29 mouse cellular contexts compared by ENCODE assay signal in the genomic region with DNA sequence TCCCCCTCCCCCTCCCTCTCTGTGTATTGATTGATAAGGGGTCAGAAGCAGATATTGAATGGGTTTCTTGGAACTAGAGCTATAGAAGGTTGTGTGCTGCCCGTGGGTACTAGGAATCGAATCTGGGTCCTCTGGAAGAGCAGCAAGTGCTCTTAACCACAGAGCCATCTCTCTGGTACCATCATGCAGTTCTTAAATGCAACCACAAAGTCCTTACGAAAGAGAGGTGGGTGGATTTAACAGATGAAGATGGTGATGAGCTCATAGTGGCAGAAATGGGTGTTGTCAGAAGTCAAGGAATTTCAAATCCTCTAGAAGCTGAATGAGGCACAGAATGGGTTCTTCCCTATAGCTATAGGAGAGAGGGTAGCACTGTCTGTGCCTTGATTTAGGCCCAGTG. TPM values are rescaled to one million over a fixed set of nuclear protein-coding genes. Genes with fewer than 3 reads are reported as not detected.
DNase-seq lines count a peak whose midpoint lies in the region; ATAC-seq and TF ChIP-seq lines count a peak whose summit lies in the region.
"Had no signal": no experiment of that assay in that cellular context is flagged by ENCODE, and none has a peak within 500 bp of the region (broad histone marks: within the 10 kb centered on the region; RNA-seq: fewer than 3 reads in every experiment).

No protein-coding gene starts in this region.

- intact Hi-C loops in left cerebral cortex, postnatal 4 days (cut with DNase I) = no loop called here
- intact Hi-C loops in heart, adult 2 months (cut with DNase I) = loop anchor here (5.0 kb wide), 1 partner anchor 41 kb away; the partner anchor contains the start of gene Arl4c

- no peaks in the 10 kb centered on the region for H3K79me2 ChIP-seq in heart, adult 2 months (replicated peaks; ENCODE audit: control insufficient read depth, insufficient read depth, low read length)

- peaks cover 19% of the 10 kb centered on the region for H3K4me1 ChIP-seq in heart, adult 2 months (ENCODE audit: control insufficient read depth, insufficient read depth, low read length)
- H3K4me1 ChIP-seq: intestine, embryonic 15.5 days; neural tube, embryonic 15.5 days had no signal

- H3K4me3 ChIP-seq in heart, adult 2 months = no peak overlapping the region
- H3K4me3 ChIP-seq: heart, embryonic 12.5 days; hindbrain, embryonic 15.5 days; intestine, embryonic 15.5 days; megakaryocyte, embryonic 14.5 days; midbrain, embryonic 13.5 days; neural tube, embryonic 15.5 days had no signal

- no peak for TF ChIP-seq CTCF in heart, adult 2 months (IDR thresholded peaks at IDR 0.05)

- TF ChIP-seq POLR2A in heart, adult 2 months (IDR thresholded peaks at IDR 0.05; ENCODE audit: insufficient read depth, low read depth, low read length) = no peak

- ATAC-seq in megakaryocyte, adult 5-6 weeks (ENCODE audit: poor library complexity, severe bottlenecking) = peak; percentile 67
- ATAC-seq: forebrain, embryonic 14.5 days; intestine, embryonic 15.5 days; midbrain, embryonic 13.5 days had no signal

- TF ChIP-seq EP300 in heart, adult 2 months (IDR thresholded peaks at IDR 0.05; ENCODE audit: insufficient read depth, low read depth, low read length) = no peak

- 93% methylated on average over 3 of the region's 3 CpGs for WGBS in heart, adult 2 months

- no peak overlapping the region for H3K27ac ChIP-seq in heart, adult 2 months
- H3K27ac ChIP-seq: hindbrain, embryonic 15.5 days; intestine, embryonic 15.5 days; liver, embryonic 14.5 days; midbrain, embryonic 13.5 days; neural tube, embryonic 15.5 days had no signal

- no peak overlapping the region for H3K9ac ChIP-seq in heart, adult 2 months (ENCODE audit: low read depth, low read length)
- H3K9ac ChIP-seq: heart, embryonic 12.5 days; hindbrain, embryonic 15.5 days; intestine, embryonic 15.5 days; liver, embryonic 14.5 days; lung, embryonic 14.5 days; midbrain, embryonic 13.5 days; neural tube, embryonic 15.5 days had no signal

- H3K36me3 ChIP-seq in heart, adult 2 months (ENCODE audit: control insufficient read depth, insufficient read depth, low read length) = no peaks in the 10 kb centered on the region
- H3K36me3 ChIP-seq: heart, embryonic 12.5 days; hindbrain, embryonic 15.5 days; intestine, embryonic 15.5 days; midbrain, embryonic 13.5 days; neural tube, embryonic 15.5 days had no signal

- H3K27me3 ChIP-seq in heart, adult 2 months (ENCODE audit: control insufficient read depth, insufficient read depth, low read length) = no peaks in the 10 kb centered on the region
- H3K27me3 ChIP-seq: heart, embryonic 12.5 days; hindbrain, embryonic 15.5 days; intestine, embryonic 15.5 days; midbrain, embryonic 13.5 days; neural tube, embryonic 15.5 days had no signal

- peak; percentile 11 for DNase-seq in lung, postnatal 36 days
- DNase-seq in lung, adult 18-20 months = no peak
- DNase-seq in R1 (ENCODE audit: low read depth, low spot score) = peak; percentile 10
- no peak for DNase-seq in left cerebral cortex, postnatal 4 days
- DNase-seq in Muller cell, postnatal 12 days (ENCODE audit: inconsistent ontology term) = no peak
- no peak for DNase-seq in heart, adult 2 months
- no peak for DNase-seq in right cerebral cortex, adult 18-20 months
- DNase-seq: adrenal gland, postnatal 10 days; cerebellum, adult 9-10 months; cerebellum, postnatal 36 days; gastrocnemius, postnatal 25 days; kidney, postnatal 36 days; layer of hippocampus, postnatal 36 days; liver; lung, embryonic 14.5 days; lung, postnatal 14 days; spleen, adult 18-20 months; thymus, adult 18-20 months; thymus, postnatal 36 days had no signal

RNA-seq across cellular contexts. Expression of gene Arl4c, which starts 40.8 kb away (rescaled TPM):
- 25.3 and 27.4 TPM in 2 replicates for total RNA-seq in megakaryocyte, adult 5-6 weeks (2015)
- 36.0 and 39.1 TPM in 2 replicates for total RNA-seq in megakaryocyte, adult 5-6 weeks (2017)
- total RNA-seq in left cerebral cortex, postnatal 4 days (2021) = 10 to 100 TPM; 82.8 to 83.3 TPM
- total RNA-seq in heart, adult 2 months (2021) = 1 to 10 TPM; 4.5 to 4.9 TPM
- polyA plus RNA-seq in heart, adult 2 months (2012; rRNA removed) = 3.4 and 3.6 TPM in 2 replicates
- total RNA-seq: MEL had no signal

Comparison
In these comparisons a context has a peak if more than half of its experiments do, and no peak if none do; other contexts are left out.
1. DNase-seq: peak in lung, postnatal 36 days (single experiment) and R1 (single experiment); none in lung, adult 18-20 months (0 of 2), left cerebral cortex, postnatal 4 days (single experiment), Muller cell, postnatal 12 days (single experiment), heart, adult 2 months (0 of 2) and right cerebral cortex, adult 18-20 months (single experiment).
2. RNA of gene Arl4c, which starts 40.8 kb away (total RNA-seq): 82.8 to 83.3 TPM in left cerebral cortex, postnatal 4 days and 25.3 to 39.1 TPM in megakaryocyte, adult 5-6 weeks; 4.5 to 4.9 TPM in heart, adult 2 months; every median in the first group is over 4 times any median in the second.